Mouse (Mus musculus) liver, embryonic 15.5 days (tissue): ENCODE data around the gene Acss1. TPM values are rescaled to one million over a fixed set of nuclear protein-coding genes. Genes with fewer than 3 reads are reported as not detected.

Experiments
- ATAC-seq: fragments of 200-750 bp; cut with Nextera tagmentation; 2 replicates; pipeline ENCODE4 v1.8.0; 2017; ENCODE audit warnings: moderate number of reproducible peaks, mild to moderate bottlenecking, moderate library complexity; ENCODE audit not compliant: insufficient read depth
- H3K27ac ChIP-seq: fragments of 300-500 bp; sonication (generic); replicated peaks from 2 replicates; pipeline ENCODE4 v1.5.1; 2015; ENCODE audit warnings: mild to moderate bottlenecking, inconsistent platforms
- H3K27me3 ChIP-seq: fragments of 300-500 bp; sonication (generic); 2 replicates; pipeline ENCODE4 v1.6.1; 2015; ENCODE audit warnings: mild to moderate bottlenecking, inconsistent platforms
- H3K36me3 ChIP-seq: fragments of 300-500 bp; sonication (generic); replicated peaks from 2 replicates; pipeline ENCODE4 v1.6.1; 2015; ENCODE audit warnings: moderate library complexity, mild to moderate bottlenecking, inconsistent platforms
- H3K4me1 ChIP-seq: fragments of 300-500 bp; sonication (generic); replicated peaks from 2 replicates; pipeline ENCODE4 v1.6.1; 2015; ENCODE audit warnings: inconsistent platforms
- H3K4me2 ChIP-seq: fragments of 300-500 bp; sonication (generic); 2 replicates; pipeline ENCODE4 v1.6.1; 2015; ENCODE audit warnings: moderate library complexity, mild to moderate bottlenecking, inconsistent platforms
- H3K4me3 ChIP-seq: fragments of 300-500 bp; sonication (generic); replicated peaks from 2 replicates; pipeline ENCODE4 v1.5.1; 2015; ENCODE audit warnings: mild to moderate bottlenecking, inconsistent platforms
- H3K9ac ChIP-seq: fragments of 300-500 bp; sonication (generic); 2 replicates; pipeline ENCODE4 v1.6.1; 2015; ENCODE audit warnings: moderate library complexity, mild to moderate bottlenecking, inconsistent platforms
- H3K9me3 ChIP-seq: fragments of 300-500 bp; sonication (generic); replicated peaks from 2 replicates; pipeline ENCODE4 v1.6.1; 2016; ENCODE audit warnings: inconsistent platforms
- WGBS: fragments of 180-500 bp; shearing (Covaris S2); methylation state at CpG from one replicate; pipeline ENCODE4 v1.1.7; 2015; ENCODE audit warnings: mixed read lengths; ENCODE audit not compliant: insufficient replicate concordance; 5-methylcytosine and 5-hydroxymethylcytosine counted together
- polyA plus RNA-seq: library from polyadenylated mRNA; unstranded; fragments of >200 nt; fragmentation: Nextera tagmentation; extraction: Ambion mirVana; gene quantifications from 2 replicates; pipeline ENCODE4 v1.2.1, GENCODE M21; 2015

Gene Acss1
- polyA plus RNA-seq, 1 experiment from 2014 or later: 45.3 TPM

GRCm38 (mm10) chr2:150637702-150638369 is 30.5 kb downstream of the Acss1 start:
- Histone ChIP-seq H3K36me3 (peaks cover 91% of the 10 kb centered on the region), H3K4me2 (0 out of 2 replicates have a peak overlapping the region, but pooled peaks have one; percentile 1), H3K9ac (no peak overlapping the region), H3K27ac (0 out of 2 replicates have a peak overlapping the region, but pooled peaks have one; percentile 24), H3K9me3 (no peaks in the 10 kb centered on the region), H3K27me3 (no peaks in the 10 kb centered on the region), H3K4me1 (peaks cover 34% of the 10 kb centered on the region), H3K4me3 (no peak overlapping the region)
- no peak for ATAC-seq
- WGBS: 71% methylated on average over 6 of the region's 6 CpGs

GRCm38 (mm10) chr2:150635877-150636446 is 32.3 kb downstream of the Acss1 start:
- no peak overlapping the region for H3K4me3 ChIP-seq
- WGBS: 43% methylated on average over 3 of the region's 3 CpGs
- no peaks in the 10 kb centered on the region for H3K9me3 ChIP-seq
- H3K9ac ChIP-seq: no peak overlapping the region
- ATAC-seq: peak; percentile 74
- no peak overlapping the region for H3K4me2 ChIP-seq
- no peak overlapping the region for H3K27ac ChIP-seq
- no peaks in the 10 kb centered on the region for H3K27me3 ChIP-seq
- peaks cover 88% of the 10 kb centered on the region for H3K36me3 ChIP-seq
- H3K4me1 ChIP-seq: peaks cover 34% of the 10 kb centered on the region

GRCm38 (mm10) chr2:150629255-150629654 is 39.0 kb downstream of the Acss1 start:
- Histone ChIP-seq H3K4me3 (no peak overlapping the region), H3K9ac (no peak overlapping the region), H3K4me2 (no peak overlapping the region), H3K36me3 (peaks cover 83% of the 10 kb centered on the region), H3K9me3 (no peaks in the 10 kb centered on the region), H3K4me1 (no peaks in the 10 kb centered on the region), H3K27ac (no peak overlapping the region), H3K27me3 (no peaks in the 10 kb centered on the region)
- ATAC-seq: no peak
- 74% methylated on average over 4 of the region's 4 CpGs for WGBS

GRCm38 (mm10) chr2:150627140-150627539 is 41.2 kb downstream of the Acss1 start:
- H3K36me3 ChIP-seq: peaks cover 87% of the 10 kb centered on the region
- H3K4me2 ChIP-seq: no peak overlapping the region
- no peaks in the 10 kb centered on the region for H3K4me1 ChIP-seq
- WGBS: 32% methylated on average over 6 of the region's 6 CpGs
- H3K9ac ChIP-seq: no peak overlapping the region
- no peaks in the 10 kb centered on the region for H3K9me3 ChIP-seq
- ATAC-seq: no peak
- H3K4me3 ChIP-seq: no peak overlapping the region
- no peak overlapping the region for H3K27ac ChIP-seq
- no peaks in the 10 kb centered on the region for H3K27me3 ChIP-seq

GRCm38 (mm10) chr2:150624926-150625325 is 43.4 kb downstream of the Acss1 start:
- Histone ChIP-seq H3K27ac (no peak overlapping the region), H3K9ac (no peak overlapping the region), H3K9me3 (no peaks in the 10 kb centered on the region), H3K4me3 (no peak overlapping the region), H3K4me2 (no peak overlapping the region), H3K36me3 (peaks cover 96% of the 10 kb centered on the region), H3K27me3 (no peaks in the 10 kb centered on the region), H3K4me1 (no peaks in the 10 kb centered on the region)
- no peak for ATAC-seq
- 81% methylated on average over 8 of the region's 8 CpGs for WGBS

- 87% methylated on average over 3 of the region's 3 CpGs for WGBS
- no peak overlapping the region for H3K27ac ChIP-seq
- H3K9me3 ChIP-seq: no peaks in the 10 kb centered on the region
- H3K9ac ChIP-seq: no peak overlapping the region
- H3K4me2 ChIP-seq: no peak overlapping the region
- H3K4me1 ChIP-seq: no peaks in the 10 kb centered on the region
- peaks cover 97% of the 10 kb centered on the region for H3K36me3 ChIP-seq
- ATAC-seq: no peak
- H3K27me3 ChIP-seq: no peaks in the 10 kb centered on the region
- H3K4me3 ChIP-seq: no peak overlapping the region
Measured at GRCm38 (mm10) chr2:150623957-150624356, 44.3 kb downstream of the Acss1 start.

- Histone ChIP-seq H3K4me2 (no peak overlapping the region), H3K27me3 (no peaks in the 10 kb centered on the region), H3K9me3 (no peaks in the 10 kb centered on the region), H3K4me1 (no peaks in the 10 kb centered on the region), H3K4me3 (no peak overlapping the region), H3K27ac (no peak overlapping the region), H3K36me3 (peaks cover 97% of the 10 kb centered on the region), H3K9ac (no peak overlapping the region)
- ATAC-seq: no peak
- WGBS: 66% methylated on average over 3 of the region's 3 CpGs
Measured at GRCm38 (mm10) chr2:150621698-150622097, 46.6 kb downstream of the Acss1 start.

GRCm38 (mm10) chr2:150610097-150610496 is 58.2 kb downstream of the Acss1 start:
- Histone ChIP-seq H3K36me3 (no peaks in the 10 kb centered on the region), H3K9me3 (no peaks in the 10 kb centered on the region), H3K4me2 (no peak overlapping the region), H3K4me3 (no peak overlapping the region), H3K4me1 (peaks cover 43% of the 10 kb centered on the region), H3K27ac (no peak overlapping the region; the same call in none of the 2 replicates), H3K27me3 (no peaks in the 10 kb centered on the region), H3K9ac (no peak overlapping the region)
- WGBS: 11% methylated on average over 3 of the region's 3 CpGs
- ATAC-seq: peak; percentile 38

GRCm38 (mm10) chr2:150608872-150609560 is 59.3 kb downstream of the Acss1 start:
- Histone ChIP-seq H3K4me1 (peaks cover 49% of the 10 kb centered on the region), H3K9me3 (no peaks in the 10 kb centered on the region), H3K4me3 (peak overlapping the region; percentile 87), H3K36me3 (no peaks in the 10 kb centered on the region), H3K27me3 (no peaks in the 10 kb centered on the region), H3K27ac (peak overlapping the region; percentile 77), H3K9ac (peak overlapping the region; percentile 83; the same call in 1 of the 2 replicates), H3K4me2 (peak overlapping the region; percentile 93)
- WGBS: 2% methylated on average over 10 of the region's 10 CpGs
- no peak for ATAC-seq

- peak within 1 kb of the TSS; percentile 83 for H3K9ac ChIP-seq
- under 1% methylated on average over 42 of the region's 42 CpGs for WGBS
- H3K36me3 ChIP-seq: no peaks in the 10 kb centered on the region
- H3K4me1 ChIP-seq: peaks cover 49% of the 10 kb centered on the region
- peak within 1 kb of the TSS; percentile 80 for H3K27ac ChIP-seq
- peak within 1 kb of the TSS; percentile 93 for H3K4me2 ChIP-seq
- no peaks in the 10 kb centered on the region for H3K27me3 ChIP-seq
- peak within 1 kb of the TSS; percentile 87 for H3K4me3 ChIP-seq
- peak; percentile 85 for ATAC-seq
- H3K9me3 ChIP-seq: no peaks in the 10 kb centered on the region
Measured at GRCm38 (mm10) chr2:150608087-150608799, 60.1 kb downstream of the Acss1 start, which contains the start of gene Apmap. Gene Apmap, minus strand, starts transcription at chr2:150608567.

GRCm38 (mm10) chr2:150607086-150607485 is 61.2 kb downstream of the Acss1 start:
- H3K9ac ChIP-seq: 0 out of 2 replicates have a peak overlapping the region, but pooled peaks have one; percentile 9

More at GRCm38 (mm10) chr2:150607086-150607485, 61.2 kb downstream of the Acss1 start:
- Histone ChIP-seq H3K27ac (peak overlapping the region; percentile 29; the same call in 1 of the 2 replicates), H3K27me3 (no peaks in the 10 kb centered on the region), H3K9me3 (no peaks in the 10 kb centered on the region), H3K36me3 (no peaks in the 10 kb centered on the region), H3K4me3 (peak overlapping the region; percentile 87), H3K4me1 (peaks cover 49% of the 10 kb centered on the region), H3K4me2 (peak overlapping the region; percentile 93)
- no peak for ATAC-seq
- WGBS: 21% methylated on average over 1 of the region's 1 CpGs
